Mouse (Mus musculus) cerebellum, postnatal 4 days (tissue): ENCODE measurements at regions not wholly inside any gene's neighbourhood (a gene's known extent, or its start where the extent isn't known, plus 50 kb on each side); places are given as distances from the start of the nearest gene placed in this dataset.

Experiments used
- DNase-seq, 2 experiments: peaks; one replicate each; pipeline ENCODE4 v3.0.0; 2022; ENCODE audit warnings: low spot score in 2 of 2, mixed read lengths in 1 of 2

GRCm38 (mm10) chr12:59599785-59600184, 380.3 kb upstream of the Fbxo33 start:
- DNase-seq = no peak

- DNase-seq = no peak
Observed at GRCm38 (mm10) chr12:59589354-59589753, 369.8 kb upstream of the Fbxo33 start.

GRCm38 (mm10) chr12:59582587-59582986, 363.1 kb upstream of the Fbxo33 start:
- no peak for DNase-seq

- no peak for DNase-seq
Observed at GRCm38 (mm10) chr12:59579694-59580093, 360.2 kb upstream of the Fbxo33 start.

DNA sequence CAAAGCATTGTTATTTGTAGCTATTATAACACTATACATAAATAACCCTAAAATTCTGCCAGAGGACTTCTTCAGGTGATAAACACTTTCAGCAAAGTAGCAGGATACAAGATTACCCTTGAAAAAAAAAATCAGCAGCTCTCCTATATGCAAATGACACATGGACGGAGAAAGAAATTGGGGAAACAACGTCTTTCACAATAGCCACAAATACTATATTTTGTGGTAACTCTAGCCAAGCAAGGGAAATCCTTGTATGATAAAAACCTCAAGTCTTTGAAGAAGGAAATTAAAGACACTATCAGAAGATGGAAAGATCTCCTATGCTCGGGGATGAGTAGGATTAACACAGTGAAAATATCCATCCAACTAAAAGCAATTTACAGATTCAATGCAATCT, 344.4 kb upstream of the Fbxo33 start:
- no peak for DNase-seq

DNA sequence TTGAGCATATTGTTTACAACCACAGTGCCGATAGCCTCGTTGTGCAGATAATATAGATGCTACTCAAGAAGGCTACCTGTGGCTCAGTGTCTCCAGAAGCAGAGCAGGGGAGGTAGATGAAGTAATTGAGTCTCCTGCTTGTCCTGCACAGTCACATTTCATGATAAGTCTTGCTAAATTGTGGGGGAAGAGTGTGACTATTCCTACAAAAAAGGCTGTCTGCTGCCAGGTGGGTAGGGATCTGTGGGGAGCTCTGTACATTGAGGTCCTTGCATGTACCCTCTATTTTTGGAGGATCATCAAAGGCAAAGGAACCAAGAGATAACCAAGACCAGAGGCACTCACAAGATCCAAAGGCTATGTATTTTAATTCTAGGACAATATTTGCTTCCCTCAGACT, 320.3 kb upstream of the Fbxo33 start:
- DNase-seq = no peak

DNA sequence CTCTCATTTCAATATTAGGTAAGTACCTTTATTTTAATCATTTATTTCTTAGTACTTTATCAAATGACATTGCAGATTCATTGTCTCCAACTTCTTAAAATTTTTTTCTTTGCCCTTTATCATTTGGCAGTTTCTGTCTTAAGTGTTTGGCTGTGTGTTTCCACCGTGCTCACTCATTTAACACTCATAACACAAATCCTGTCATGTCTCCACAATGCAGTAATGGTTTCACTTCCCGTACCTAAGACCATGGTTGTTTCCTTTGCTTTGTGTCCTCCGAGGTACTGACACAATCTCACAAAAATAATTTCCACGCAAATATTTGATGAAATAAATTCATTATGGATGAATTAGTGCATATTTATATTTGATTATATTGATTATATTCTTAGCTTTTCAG, 311.0 kb upstream of the Fbxo33 start:
- DNase-seq = no peak

DNA sequence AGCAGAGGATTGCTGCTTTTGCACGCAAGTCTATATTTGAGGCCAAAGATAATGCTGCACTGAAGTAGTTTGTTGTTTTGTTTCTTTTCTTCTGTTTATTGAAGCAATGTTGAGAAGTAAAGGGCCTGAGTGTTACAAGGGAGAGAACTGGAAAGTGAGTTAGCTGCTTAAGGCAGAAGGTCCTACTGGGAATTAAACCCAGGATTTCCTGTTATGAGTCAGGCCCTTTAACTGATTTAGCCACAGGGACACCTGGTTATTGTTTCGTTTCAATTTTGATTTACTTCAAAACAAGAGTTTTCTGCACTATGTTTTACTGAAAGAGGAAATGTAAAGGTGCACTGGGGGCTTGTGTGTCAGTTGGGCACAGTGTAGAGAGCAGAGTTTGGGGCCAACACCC, 303.8 kb upstream of the Fbxo33 start:
- no peak for DNase-seq

DNA sequence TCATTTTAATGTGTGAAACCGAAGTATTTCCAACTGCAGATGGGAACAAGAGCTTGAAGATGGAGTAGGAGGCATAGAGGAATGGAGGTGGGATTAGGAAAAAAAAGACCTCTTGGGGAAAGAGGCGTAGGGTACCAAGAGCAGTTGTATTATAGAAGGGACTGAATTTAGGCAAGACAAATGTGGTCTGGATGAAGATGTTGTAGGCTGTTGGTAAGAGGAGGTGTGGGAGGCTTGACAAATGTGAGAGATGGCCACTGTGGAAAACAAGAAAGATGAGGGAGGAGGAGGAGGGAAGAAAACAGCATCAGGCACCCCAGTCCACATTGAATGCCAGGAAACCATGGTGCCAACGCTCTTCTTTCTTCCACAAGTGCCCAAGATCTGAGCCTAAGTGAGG, 302.4 kb upstream of the Fbxo33 start:
- DNase-seq = no peak

DNA sequence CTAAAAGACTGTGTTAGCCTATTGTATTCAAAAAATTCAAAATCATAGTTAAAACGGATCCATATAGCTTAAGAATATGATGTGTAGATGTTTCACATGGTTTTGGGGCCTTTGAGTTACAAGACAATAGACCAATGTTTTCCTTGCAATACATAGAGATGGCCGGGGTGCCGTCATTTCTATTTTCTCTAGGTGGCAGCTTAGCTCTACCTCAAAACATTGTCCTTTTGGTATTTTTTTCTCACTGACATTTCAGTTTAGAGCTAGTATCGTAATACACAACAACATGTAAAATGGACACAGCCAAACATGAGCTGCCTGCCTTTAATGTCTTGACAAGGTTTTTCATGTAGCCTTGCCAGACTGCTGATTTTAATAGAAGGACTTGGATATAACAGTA, 290.3 kb upstream of the Fbxo33 start:
- no peak for DNase-seq

DNA sequence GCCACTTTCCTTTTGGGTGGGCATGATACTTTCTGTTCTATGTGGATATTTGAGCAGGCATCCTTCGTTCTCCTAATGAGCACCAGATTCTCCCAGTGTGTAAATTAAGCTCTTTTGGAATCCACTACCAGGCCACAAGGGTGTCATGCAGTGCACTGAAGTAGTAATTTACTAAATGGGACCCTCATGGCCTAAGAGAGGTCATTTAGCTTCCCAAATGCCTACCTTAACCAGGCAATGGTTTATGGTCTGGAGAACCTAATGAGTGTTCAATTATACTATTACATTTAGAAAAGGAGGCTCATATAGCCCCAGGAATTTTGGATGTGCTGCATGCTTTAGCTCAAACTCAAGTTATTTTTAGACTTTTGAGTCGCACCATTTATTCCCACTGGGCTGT, 289.6 kb upstream of the Fbxo33 start:
- DNase-seq = no peak

GRCm38 (mm10) chr12:59507431-59507830, 287.9 kb upstream of the Fbxo33 start:
- DNase-seq = no peak

DNA sequence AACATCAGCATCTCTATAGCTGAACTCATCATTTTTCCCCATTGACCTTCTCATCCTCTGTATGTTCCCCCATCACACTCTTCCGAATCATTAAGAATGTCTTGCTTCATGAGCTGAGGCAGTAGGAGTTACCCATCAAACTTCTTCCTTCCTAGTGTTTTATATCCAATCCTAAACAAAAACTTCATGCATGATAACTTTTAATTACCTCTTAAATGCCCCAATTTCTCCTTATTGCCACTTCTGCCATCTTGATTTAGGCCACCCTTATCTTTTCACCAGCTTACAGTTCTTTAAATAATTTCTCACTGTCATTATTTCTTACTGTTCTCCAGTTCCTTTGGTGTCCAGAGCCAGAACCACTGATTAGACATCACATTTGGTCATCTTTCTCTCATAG, 277.9 kb upstream of the Fbxo33 start:
- no peak for DNase-seq

DNA sequence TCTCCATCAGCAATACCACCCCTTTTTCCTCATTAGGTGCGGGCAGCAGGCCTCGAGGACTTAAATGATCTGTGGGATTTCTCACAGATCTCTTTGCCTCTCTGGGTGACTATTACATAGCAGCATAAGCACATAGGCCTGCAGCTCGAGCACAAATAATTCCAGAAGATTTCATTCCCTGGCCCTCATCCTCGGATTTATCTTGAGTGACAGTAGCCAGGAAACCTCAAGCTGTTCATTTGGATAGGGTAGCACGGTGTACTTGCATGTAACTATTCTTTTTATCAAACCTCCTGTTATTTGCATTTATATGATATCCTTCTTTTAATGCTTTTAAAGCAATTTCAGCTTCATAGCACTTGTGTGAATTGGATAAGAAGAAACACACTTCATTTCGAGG, 268.5 kb upstream of the Fbxo33 start:
- DNase-seq = no peak

DNA sequence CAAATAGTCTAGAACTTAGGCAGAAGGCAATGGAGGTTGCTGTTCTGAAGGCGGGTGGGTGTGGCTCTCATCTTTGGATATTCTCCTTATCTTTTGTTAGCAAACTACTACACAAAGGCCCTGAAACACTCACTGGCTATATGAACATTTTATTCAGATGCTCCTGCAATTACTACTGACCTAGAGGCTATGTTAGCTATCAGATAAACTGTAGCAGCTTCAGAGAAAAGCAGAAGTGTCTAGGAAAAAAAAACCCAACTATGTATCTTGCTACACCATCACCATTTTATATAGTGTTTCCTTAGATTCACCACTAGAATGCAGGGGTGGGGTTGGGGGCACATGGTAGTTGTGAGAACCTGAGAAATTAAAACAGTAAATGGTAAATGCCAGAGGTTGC, 268.0 kb upstream of the Fbxo33 start:
- DNase-seq = no peak

DNA sequence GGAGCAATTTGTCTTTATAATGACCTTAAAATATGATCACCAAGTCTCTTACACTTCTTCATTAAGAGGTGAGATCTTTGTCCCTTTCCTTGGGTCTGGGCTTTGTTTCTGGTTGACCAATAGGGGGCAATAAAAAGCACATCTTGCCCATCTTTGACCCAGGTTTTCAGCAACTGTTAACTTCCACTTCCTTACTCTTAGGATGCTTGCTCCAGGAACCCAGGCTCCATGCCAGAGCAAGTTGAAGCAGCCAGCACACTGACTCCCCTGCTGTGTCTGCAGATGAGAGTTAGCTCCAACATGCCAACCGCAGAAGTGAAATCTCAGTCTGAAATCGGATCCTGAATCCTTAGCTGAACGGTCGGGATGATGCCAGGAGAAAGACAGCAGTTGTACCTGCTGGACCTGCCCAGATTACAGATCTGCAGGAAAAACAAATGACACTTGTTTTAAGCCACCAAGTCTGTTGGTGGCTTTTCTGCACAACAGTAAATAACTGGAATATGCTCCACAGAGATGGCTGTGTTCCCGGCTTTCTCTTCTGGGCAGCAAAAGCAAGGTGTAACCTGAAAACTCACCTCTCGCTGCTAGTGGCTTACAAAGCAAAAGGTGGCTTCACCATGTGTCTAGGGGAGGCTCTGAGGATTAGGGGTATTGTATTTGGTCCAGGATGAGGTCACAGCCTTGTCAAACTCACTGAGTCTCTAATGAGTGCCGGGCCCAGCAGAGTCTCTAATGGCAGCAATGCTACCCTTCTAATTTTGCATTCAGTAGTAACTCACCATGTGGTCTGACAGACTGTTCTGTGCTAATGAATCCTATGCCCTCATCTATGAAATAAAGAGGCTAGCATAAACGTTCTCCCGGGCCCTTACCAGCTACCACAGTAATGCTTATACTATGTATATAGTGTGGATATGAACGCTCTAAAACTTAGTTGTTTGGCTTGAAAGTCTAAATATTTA, 241.8 kb upstream of the Fbxo33 start:
- peak in 1 of 2 experiments; percentile 56 for DNase-seq

DNA sequence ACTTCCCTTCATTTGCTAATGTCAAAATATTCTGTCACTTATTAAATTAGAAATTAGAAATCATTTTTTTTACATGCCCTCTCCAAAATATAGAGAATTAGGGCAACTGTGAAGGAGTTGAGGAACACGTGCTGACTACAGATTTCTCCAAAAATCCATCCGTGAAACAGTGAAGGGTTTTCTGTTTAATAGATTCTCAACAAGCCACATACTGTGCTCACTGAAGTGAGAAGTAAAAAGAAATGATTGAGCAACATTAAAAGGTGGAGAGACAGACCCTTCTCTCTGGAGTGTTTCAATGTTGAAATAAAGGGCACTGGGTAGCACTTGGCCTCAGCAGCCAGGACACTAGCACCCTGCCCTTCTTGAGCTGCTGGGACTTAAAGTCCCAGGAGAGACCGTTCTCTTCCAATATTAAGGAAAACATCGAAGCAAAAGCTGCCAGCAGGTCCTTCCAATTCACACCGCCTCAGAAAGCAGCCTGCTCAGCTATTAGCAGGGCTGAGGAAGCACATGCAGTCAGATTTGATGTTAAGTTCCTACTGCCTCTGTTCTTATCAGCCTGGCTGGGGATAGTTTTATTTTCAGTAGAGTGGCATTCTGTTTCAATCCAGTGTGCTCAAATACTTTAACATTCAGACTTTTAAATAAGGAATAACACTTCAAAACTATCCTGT, 236.8 kb upstream of the Fbxo33 start:
- no peak for DNase-seq

DNA sequence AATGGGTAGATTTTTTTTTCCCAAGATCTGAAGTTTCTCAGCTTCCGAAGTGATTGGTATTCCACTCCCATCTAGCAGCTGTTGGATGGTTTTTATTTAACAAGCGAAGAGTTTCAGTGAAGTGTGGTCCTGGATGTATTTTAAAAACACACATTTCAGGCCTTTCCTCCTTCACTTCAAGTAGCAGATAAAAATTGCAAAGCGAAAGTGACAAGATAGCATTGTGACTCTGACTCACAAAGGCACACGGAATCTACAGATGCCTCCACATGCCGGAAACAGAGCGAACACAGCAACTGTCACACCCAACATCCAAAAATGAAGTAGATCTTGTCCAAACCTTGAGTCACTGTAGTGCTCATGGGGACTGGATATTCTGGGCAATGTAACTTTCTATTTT, 195.5 kb upstream of the Fbxo33 start:
- no peak for DNase-seq

- no peak for DNase-seq
Observed at GRCm38 (mm10) chr12:59411491-59411890, 192.0 kb upstream of the Fbxo33 start.

DNA sequence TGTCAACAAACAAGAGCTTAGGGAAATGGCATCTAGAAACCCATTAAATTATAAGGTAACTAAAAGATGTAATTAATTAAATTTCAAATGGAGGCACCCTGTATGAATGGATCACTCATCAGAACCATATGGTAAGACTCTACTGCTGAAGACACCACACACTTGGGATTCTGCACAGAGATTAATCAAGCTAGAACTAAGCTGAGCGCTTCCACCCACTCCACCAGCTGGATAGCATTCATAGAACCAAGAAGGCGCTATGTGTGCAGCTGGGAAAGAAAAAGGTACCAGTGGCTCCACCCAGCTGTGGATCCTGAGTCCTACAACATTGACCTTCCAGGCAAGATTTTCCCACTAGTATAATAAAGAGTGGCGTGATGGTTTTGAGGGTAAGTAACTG, 171.6 kb upstream of the Fbxo33 start:
- DNase-seq = no peak

DNA sequence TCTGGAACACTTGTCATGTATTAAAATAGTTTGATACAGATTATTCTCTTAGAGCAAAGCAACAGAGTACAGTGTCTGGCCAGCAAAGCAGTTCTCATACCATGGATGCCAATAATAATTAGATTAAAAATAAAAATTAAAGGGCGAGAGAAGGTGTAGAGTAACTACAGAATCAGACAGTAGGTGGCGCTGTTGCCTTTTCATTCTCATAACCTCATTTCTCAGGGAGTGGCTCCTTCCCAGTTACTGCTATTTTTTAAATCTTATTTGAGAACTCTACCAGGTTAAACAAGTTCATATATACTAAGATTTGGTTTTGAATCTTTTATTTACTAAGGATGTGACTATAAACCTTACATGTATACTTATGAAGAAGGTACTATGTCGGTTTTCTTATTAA, 163.3 kb upstream of the Fbxo33 start:
- peak in 1 of 2 experiments; percentile 67 for DNase-seq

- DNase-seq = peak in 1 of 2 experiments; percentile 4
Observed at GRCm38 (mm10) chr12:59341586-59341985, 122.1 kb upstream of the Fbxo33 start.

- DNase-seq = no peak
Observed at GRCm38 (mm10) chr12:59330753-59331152, 111.2 kb upstream of the Fbxo33 start.
